Comparison of ENCODE assay signal across 8 mouse cellular contexts in the genomic region with DNA sequence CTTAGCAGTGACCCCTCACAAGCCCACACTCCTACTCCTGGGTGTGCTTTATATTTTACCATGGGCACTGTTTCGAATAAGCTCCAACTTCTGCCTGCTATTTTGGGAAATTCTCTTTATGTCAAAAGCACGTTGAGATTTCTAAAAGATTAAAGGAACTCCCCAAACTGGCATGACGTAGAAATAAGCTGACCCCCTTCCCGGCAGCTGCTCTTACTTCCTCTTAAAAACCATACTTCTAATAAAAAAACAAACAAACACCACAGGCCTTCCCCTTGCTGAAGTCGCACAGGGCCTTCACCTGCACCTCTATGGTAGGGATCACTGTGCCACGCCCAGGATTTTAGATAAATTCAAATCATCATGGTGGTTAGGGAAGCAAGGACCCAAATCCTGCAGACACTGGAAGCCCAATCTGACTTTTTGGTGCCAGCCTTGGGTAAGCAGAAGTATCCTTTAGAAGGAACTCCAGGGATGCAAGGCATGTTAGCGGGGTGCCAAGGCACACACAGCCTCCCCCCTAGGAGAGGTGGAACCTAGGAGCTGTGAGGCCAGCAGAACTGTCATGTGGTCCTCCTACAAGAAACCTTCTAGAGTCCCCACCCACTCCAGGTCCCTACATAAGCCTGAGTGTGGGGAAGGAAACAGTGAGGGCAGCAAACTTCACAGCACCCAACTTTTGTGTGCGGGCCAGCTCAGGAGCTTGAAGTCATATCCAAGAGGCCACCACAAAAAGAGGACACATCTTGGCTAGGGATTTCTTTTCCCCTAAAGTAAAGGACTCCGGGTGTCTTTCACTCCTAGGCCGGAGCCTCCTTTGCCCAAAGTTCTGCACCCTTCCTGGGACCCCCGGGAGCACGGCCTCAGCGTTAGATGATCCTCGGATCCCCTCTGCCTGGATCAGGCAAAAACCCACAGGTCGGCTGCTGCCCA. TPM values are rescaled to one million over a fixed set of nuclear protein-coding genes. Genes with fewer than 3 reads are reported as not detected.
DNase-seq lines count a peak whose midpoint lies in the region; ATAC-seq and TF ChIP-seq lines count a peak whose summit lies in the region.

No protein-coding gene starts in this region.

- TF ChIP-seq CTCF in forebrain, postnatal 0 days (IDR thresholded peaks at IDR 0.05; ENCODE audit: low read depth) = no peak
- TF ChIP-seq CTCF in liver, embryonic 14.5 days (IDR thresholded peaks at IDR 0.05; ENCODE audit: low read depth) = no peak

- 0 out of 2 replicates have a peak overlapping the region, but pooled peaks have one; percentile 13 for H3K27ac ChIP-seq in kidney, embryonic 16.5 days (ENCODE audit: low read length)
- H3K27ac ChIP-seq in forebrain, postnatal 0 days (ENCODE audit: low read depth, low read length) = no peak overlapping the region
- H3K27ac ChIP-seq in liver, embryonic 14.5 days = no peak overlapping the region

- peak overlapping the region; percentile 79 for H3K4me2 ChIP-seq in kidney, embryonic 16.5 days (replicated peaks; ENCODE audit: low read depth, low read length)
- H3K4me2 ChIP-seq in forebrain, postnatal 0 days (ENCODE audit: low read depth) = peak overlapping the region; percentile 47
- H3K4me2 ChIP-seq in liver, embryonic 14.5 days (ENCODE audit: low read depth) = peak overlapping the region; percentile 63

- peaks cover 8% of the 10 kb centered on the region; the same call in 1 of the 2 replicates for H3K36me3 ChIP-seq in kidney, embryonic 16.5 days (ENCODE audit: insufficient read depth, low read length)
- H3K36me3 ChIP-seq in forebrain, postnatal 0 days (ENCODE audit: insufficient read depth) = no peaks in the 10 kb centered on the region
- H3K36me3 ChIP-seq in liver, embryonic 14.5 days (replicated peaks; ENCODE audit: control insufficient read depth, insufficient read depth, low read depth) = no peaks in the 10 kb centered on the region
- no peaks in the 10 kb centered on the region for H3K36me3 ChIP-seq in splenic B cell, adult 2 months (ENCODE audit: control insufficient read depth, insufficient read depth, low read length, poor library complexity, severe bottlenecking)

- DNase-seq in kidney, postnatal 14 days = no peak
- DNase-seq in forebrain, postnatal 0 days = no peak
- no peak for DNase-seq in liver, embryonic 14.5 days (ENCODE audit: low read depth in 3 of 3, low spot score in 3 of 3)
- peak; percentile 65 for DNase-seq in splenic B cell, adult 2 months (ENCODE audit: low read depth, low spot score)
- DNase-seq in left cerebral cortex, adult 8-10 months (ENCODE audit: low spot score in 2 of 2) = no peak
- no peak for DNase-seq in cerebellum, adult 11 months
- no peak for DNase-seq in layer of hippocampus, postnatal 36 days

- 51% methylated on average over 15 of the region's 15 CpGs for WGBS in kidney, embryonic 16.5 days
- 65% methylated on average over 15 of the region's 15 CpGs for WGBS in forebrain, postnatal 0 days
- WGBS in liver, embryonic 14.5 days (ENCODE audit: insufficient replicate concordance) = 27% methylated on average over 15 of the region's 15 CpGs

- H3K27me3 ChIP-seq in kidney, embryonic 16.5 days (ENCODE audit: insufficient read depth, low read length) = no peaks in the 10 kb centered on the region
- H3K27me3 ChIP-seq in forebrain, postnatal 0 days (ENCODE audit: insufficient read depth, low read length) = no peaks in the 10 kb centered on the region
- no peaks in the 10 kb centered on the region for H3K27me3 ChIP-seq in liver, embryonic 14.5 days (ENCODE audit: control insufficient read depth, insufficient read depth, low read length)
- no peaks in the 10 kb centered on the region for H3K27me3 ChIP-seq in splenic B cell, adult 2 months (ENCODE audit: control insufficient read depth, insufficient read depth, low read length, poor library complexity, severe bottlenecking)

- H3K4me1 ChIP-seq in kidney, embryonic 16.5 days (ENCODE audit: insufficient read depth, low read length) = peaks cover 51% of the 10 kb centered on the region
- H3K4me1 ChIP-seq in forebrain, postnatal 0 days (ENCODE audit: insufficient read depth) = no peaks in the 10 kb centered on the region
- H3K4me1 ChIP-seq in liver, embryonic 14.5 days (replicated peaks; ENCODE audit: control insufficient read depth in 2 of 2, insufficient read depth in 2 of 2, low read length in 1 of 2) = peaks cover 3 to 15% of the 10 kb centered on the region in 2 experiments; a peak in 3 of 4 replicates

- H3K4me3 ChIP-seq in kidney, embryonic 16.5 days (ENCODE audit: low read length) = peak overlapping the region; percentile 73
- no peak overlapping the region for H3K4me3 ChIP-seq in forebrain, postnatal 0 days (ENCODE audit: low read depth, low read length)
- peak overlapping the region; percentile 43 to 51 for H3K4me3 ChIP-seq in liver, embryonic 14.5 days (ENCODE audit: insufficient read depth in 1 of 2, low read depth in 2 of 2, low read length in 2 of 2)

- peak overlapping the region; percentile 77 for H3K9ac ChIP-seq in kidney, embryonic 16.5 days (replicated peaks; ENCODE audit: low read length)
- no peak overlapping the region for H3K9ac ChIP-seq in forebrain, postnatal 0 days
- H3K9ac ChIP-seq in liver, embryonic 14.5 days (replicated peaks) = no peak overlapping the region

- ATAC-seq in kidney, embryonic 16.5 days (ENCODE audit: low FRiP score, low TSS enrichment) = no peak
- ATAC-seq in forebrain, postnatal 0 days = no peak
- no peak for ATAC-seq in liver, embryonic 14.5 days (ENCODE audit: insufficient read depth)

- H3K9me3 ChIP-seq in kidney, embryonic 16.5 days (ENCODE audit: low read length) = no peaks in the 10 kb centered on the region
- H3K9me3 ChIP-seq in forebrain, postnatal 0 days (ENCODE audit: low read length) = no peaks in the 10 kb centered on the region
- H3K9me3 ChIP-seq in liver, embryonic 14.5 days (ENCODE audit: control insufficient read depth, low read length) = no peaks in the 10 kb centered on the region

- TF ChIP-seq EP300 in liver, embryonic 14.5 days (IDR thresholded peaks at IDR 0.05; ENCODE audit: low read depth) = no peak

RNA-seq across cellular contexts. Expression of gene Gm45717, which starts 1.7 kb away (rescaled TPM):
- polyA plus RNA-seq in kidney, embryonic 16.5 days (2015; fragmentation: Nextera tagmentation; extraction: Ambion mirVana) = 0.76 TPM in 1 of 2 replicates, not detected in the other
- total RNA-seq in forebrain, postnatal 0 days (2014; rRNA removed) = not detected in 2 replicates
- not detected in 2 replicates for polyA plus RNA-seq in forebrain, postnatal 0 days (2015; fragmentation: Nextera tagmentation; extraction: Ambion mirVana)
- not detected in 2 replicates for polyA plus RNA-seq in liver, embryonic 14.5 days (2012; rRNA removed)
- polyA plus RNA-seq in liver, embryonic 14.5 days (2014; fragmentation: Nextera tagmentation; extraction: Ambion mirVana) = not detected in 2 replicates
- not detected for total RNA-seq in left cerebral cortex, adult 8-10 months (2022)
- total RNA-seq in layer of hippocampus, postnatal 36 days (2021) = not detected

RNA-seq across cellular contexts. Expression of gene Ifitm2, which starts 1.7 kb away (rescaled TPM):
- polyA plus RNA-seq in kidney, embryonic 16.5 days (2015; fragmentation: Nextera tagmentation; extraction: Ambion mirVana) = 991 and 995 TPM in 2 replicates
- total RNA-seq in forebrain, postnatal 0 days (2014; rRNA removed) = 45.2 and 55.6 TPM in 2 replicates
- 240 and 270 TPM in 2 replicates for polyA plus RNA-seq in forebrain, postnatal 0 days (2015; fragmentation: Nextera tagmentation; extraction: Ambion mirVana)
- 217 and 258 TPM in 2 replicates for polyA plus RNA-seq in liver, embryonic 14.5 days (2012; rRNA removed)
- polyA plus RNA-seq in liver, embryonic 14.5 days (2014; fragmentation: Nextera tagmentation; extraction: Ambion mirVana) = 405 and 432 TPM in 2 replicates
- total RNA-seq in left cerebral cortex, adult 8-10 months (2022) = 10 to 100 TPM; 13.5 to 19.6 (median 16.7) TPM
- total RNA-seq in layer of hippocampus, postnatal 36 days (2021) = 10 to 100 TPM in 1 of 2 experiments, 1 to 10 TPM in 1; 8.4 to 14.1 TPM

RNA-seq across cellular contexts. Expression of gene Ifitm5, which starts 4.0 kb away (rescaled TPM):
- polyA plus RNA-seq in kidney, embryonic 16.5 days (2015; fragmentation: Nextera tagmentation; extraction: Ambion mirVana) = 4.2 and 5.8 TPM in 2 replicates
- total RNA-seq in forebrain, postnatal 0 days (2014; rRNA removed) = 0.86 TPM in 1 of 2 replicates, not detected in the other
- 0.28 and 0.45 TPM in 2 replicates for polyA plus RNA-seq in forebrain, postnatal 0 days (2015; fragmentation: Nextera tagmentation; extraction: Ambion mirVana)
- polyA plus RNA-seq in liver, embryonic 14.5 days (2012; rRNA removed) = 0.17 and 0.33 TPM in 2 replicates
- polyA plus RNA-seq in liver, embryonic 14.5 days (2014; fragmentation: Nextera tagmentation; extraction: Ambion mirVana) = 0.30 and 0.32 TPM in 2 replicates
- total RNA-seq in left cerebral cortex, adult 8-10 months (2022) = under 1 TPM in 1 of 4 experiments, not detected in 3; 0.51 TPM
- total RNA-seq in layer of hippocampus, postnatal 36 days (2021) = not detected

RNA-seq across cellular contexts. Expression of gene Pgghg, which starts 12.9 kb away (rescaled TPM):
- 25.3 and 26.6 TPM in 2 replicates for polyA plus RNA-seq in kidney, embryonic 16.5 days (2015; fragmentation: Nextera tagmentation; extraction: Ambion mirVana)
- total RNA-seq in forebrain, postnatal 0 days (2014; rRNA removed) = 7.2 and 8.5 TPM in 2 replicates
- polyA plus RNA-seq in forebrain, postnatal 0 days (2015; fragmentation: Nextera tagmentation; extraction: Ambion mirVana) = 4.7 and 5.3 TPM in 2 replicates
- polyA plus RNA-seq in liver, embryonic 14.5 days (2012; rRNA removed) = 7.2 TPM in 2 replicates
- 4.5 and 4.9 TPM in 2 replicates for polyA plus RNA-seq in liver, embryonic 14.5 days (2014; fragmentation: Nextera tagmentation; extraction: Ambion mirVana)
- total RNA-seq in left cerebral cortex, adult 8-10 months (2022) = 1 to 10 TPM; 3.9 to 4.7 (median 4.3) TPM
- 1 to 10 TPM; 3.9 to 4.0 TPM for total RNA-seq in layer of hippocampus, postnatal 36 days (2021)

RNA-seq across cellular contexts. Expression of gene Ifitm1, which starts 13.0 kb away (rescaled TPM):
- polyA plus RNA-seq in kidney, embryonic 16.5 days (2015; fragmentation: Nextera tagmentation; extraction: Ambion mirVana) = 64.6 and 72.4 TPM in 2 replicates
- total RNA-seq in forebrain, postnatal 0 days (2014; rRNA removed) = 10.5 and 12.7 TPM in 2 replicates
- polyA plus RNA-seq in forebrain, postnatal 0 days (2015; fragmentation: Nextera tagmentation; extraction: Ambion mirVana) = 14.5 and 19.4 TPM in 2 replicates
- polyA plus RNA-seq in liver, embryonic 14.5 days (2012; rRNA removed) = 34.2 and 35.7 TPM in 2 replicates
- polyA plus RNA-seq in liver, embryonic 14.5 days (2014; fragmentation: Nextera tagmentation; extraction: Ambion mirVana) = 20.2 and 30.9 TPM in 2 replicates
- 1 to 10 TPM; 3.6 to 7.4 (median 5.0) TPM for total RNA-seq in left cerebral cortex, adult 8-10 months (2022)
- 1 to 10 TPM; 1.6 to 3.8 TPM for total RNA-seq in layer of hippocampus, postnatal 36 days (2021)
